Mouse (Mus musculus) embryonic facial prominence, embryonic 13.5 days (tissue): ENCODE measurements around the gene Bloc1s3. TPM values are rescaled to one million over a fixed set of nuclear protein-coding genes. Genes with fewer than 3 reads are reported as not detected.
"Not testable (repeated sequence)": the region's sequence is repeated elsewhere in the genome, so short reads cannot be mapped to it uniquely, and the experiment has no call there.

Experiments used
- ATAC-seq: fragments of 200-750 bp; cut with Nextera tagmentation; 2 replicates; pipeline ENCODE4 v1.8.0; 2017; ENCODE audit warnings: low read depth; ENCODE audit not compliant: insufficient number of reproducible peaks, insufficient read depth, low FRiP score, low TSS enrichment
- H3K27ac ChIP-seq: fragments of 300-500 bp; sonication (generic); 2 replicates; pipeline ENCODE4 v1.5.1; 2015; ENCODE audit warnings: moderate library complexity, mild to moderate bottlenecking, inconsistent platforms
- H3K27me3 ChIP-seq: fragments of 300-500 bp; sonication (generic); 2 replicates; pipeline ENCODE4 v1.6.1; 2015; ENCODE audit warnings: mild to moderate bottlenecking, inconsistent platforms
- H3K36me3 ChIP-seq: fragments of 300-500 bp; sonication (generic); 2 replicates; pipeline ENCODE4 v1.6.1; 2015; ENCODE audit warnings: mild to moderate bottlenecking, inconsistent platforms
- H3K4me1 ChIP-seq: fragments of 300-500 bp; sonication (generic); 2 replicates; pipeline ENCODE4 v1.6.1; 2015; ENCODE audit warnings: inconsistent platforms
- H3K4me2 ChIP-seq: fragments of 300-500 bp; sonication (generic); 2 replicates; pipeline ENCODE4 v1.6.1; 2015; ENCODE audit warnings: moderate library complexity, mild to moderate bottlenecking, inconsistent platforms
- H3K4me3 ChIP-seq: fragments of 300-500 bp; sonication (generic); 2 replicates; pipeline ENCODE4 v1.5.1; 2015; ENCODE audit warnings: mild to moderate bottlenecking, inconsistent platforms
- H3K9ac ChIP-seq: fragments of 300-500 bp; sonication (generic); 2 replicates; pipeline ENCODE4 v1.6.1; 2015; ENCODE audit warnings: mild to moderate bottlenecking, inconsistent platforms
- H3K9me3 ChIP-seq: fragments of 300-500 bp; sonication (generic); 2 replicates; pipeline ENCODE4 v1.6.1; 2016; ENCODE audit warnings: inconsistent platforms
- WGBS: fragments of 180-500 bp; shearing (Covaris S2); methylation state at CpG from one replicate; pipeline ENCODE4 v1.1.7; 2015; ENCODE audit warnings: mixed read lengths; 5-methylcytosine and 5-hydroxymethylcytosine counted together
- polyA plus RNA-seq: library from polyadenylated mRNA; unstranded; fragments of >200 nt; fragmentation: Nextera tagmentation; extraction: Ambion mirVana; gene quantifications from 2 replicates; pipeline ENCODE4 v1.2.1, GENCODE M21; 2015

Gene Bloc1s3
- polyA plus RNA-seq, 1 experiment from 2014 or later, result 2.3 TPM

DNA sequence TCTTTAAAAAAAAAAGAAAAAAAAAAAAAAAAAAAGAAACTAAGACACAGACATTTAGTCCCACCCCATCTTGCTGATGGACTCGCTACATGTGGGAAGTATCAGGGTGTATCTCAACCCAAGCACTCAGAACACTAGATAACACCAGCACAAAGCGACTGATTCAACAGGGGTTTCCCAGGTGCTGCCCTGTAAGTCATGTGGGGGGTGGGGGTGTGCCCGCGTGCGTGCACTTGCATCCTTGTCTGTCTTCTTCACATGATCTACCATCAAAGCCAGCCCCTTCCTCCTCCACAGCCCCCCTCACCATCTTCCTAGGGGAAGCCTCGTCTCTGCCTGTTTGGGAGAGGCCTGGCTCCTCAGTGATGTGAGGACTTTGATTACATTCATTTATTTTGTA lies 4.2 kb upstream of the Bloc1s3 start:
- Histone ChIP-seq H3K27ac (no peak overlapping the region), H3K9ac (no peak overlapping the region), H3K4me2 (no peak overlapping the region), H3K27me3 (peaks cover 14% of the 10 kb centered on the region), H3K9me3 (no peaks in the 10 kb centered on the region), H3K36me3 (no peaks in the 10 kb centered on the region; the same call in 1 of the 2 replicates), H3K4me3 (no peak overlapping the region), H3K4me1 (peaks cover 14% of the 10 kb centered on the region)
- no peak for ATAC-seq
- 80% methylated on average over 6 of the region's 6 CpGs for WGBS

GRCm38 (mm10) chr7:19511934-19512333 lies 3.8 kb upstream of the Bloc1s3 start:
- not testable (repeated sequence) for H3K36me3 ChIP-seq, ATAC-seq, H3K27ac ChIP-seq, H3K9ac ChIP-seq, H3K4me2 ChIP-seq, H3K4me3 ChIP-seq, H3K27me3 ChIP-seq, H3K9me3 ChIP-seq
- 85% methylated on average over 7 of the region's 7 CpGs for WGBS
- H3K4me1 ChIP-seq, result peaks cover 15% of the 10 kb centered on the region

GRCm38 (mm10) chr7:19509786-19510185 lies 1.6 kb upstream of the Bloc1s3 start:
- H3K4me2 ChIP-seq, result peak overlapping the region; percentile 96
- no peak overlapping the region for H3K9ac ChIP-seq
- ATAC-seq, result no peak
- peak overlapping the region; percentile 79 for H3K4me3 ChIP-seq
- H3K36me3 ChIP-seq, result no peaks in the 10 kb centered on the region; the same call in 1 of the 2 replicates
- no peak overlapping the region for H3K27ac ChIP-seq
- no peaks in the 10 kb centered on the region for H3K27me3 ChIP-seq
- no peaks in the 10 kb centered on the region for H3K9me3 ChIP-seq
- WGBS, result 95% methylated on average over 7 of the region's 7 CpGs
- peaks cover 22% of the 10 kb centered on the region for H3K4me1 ChIP-seq

DNA sequence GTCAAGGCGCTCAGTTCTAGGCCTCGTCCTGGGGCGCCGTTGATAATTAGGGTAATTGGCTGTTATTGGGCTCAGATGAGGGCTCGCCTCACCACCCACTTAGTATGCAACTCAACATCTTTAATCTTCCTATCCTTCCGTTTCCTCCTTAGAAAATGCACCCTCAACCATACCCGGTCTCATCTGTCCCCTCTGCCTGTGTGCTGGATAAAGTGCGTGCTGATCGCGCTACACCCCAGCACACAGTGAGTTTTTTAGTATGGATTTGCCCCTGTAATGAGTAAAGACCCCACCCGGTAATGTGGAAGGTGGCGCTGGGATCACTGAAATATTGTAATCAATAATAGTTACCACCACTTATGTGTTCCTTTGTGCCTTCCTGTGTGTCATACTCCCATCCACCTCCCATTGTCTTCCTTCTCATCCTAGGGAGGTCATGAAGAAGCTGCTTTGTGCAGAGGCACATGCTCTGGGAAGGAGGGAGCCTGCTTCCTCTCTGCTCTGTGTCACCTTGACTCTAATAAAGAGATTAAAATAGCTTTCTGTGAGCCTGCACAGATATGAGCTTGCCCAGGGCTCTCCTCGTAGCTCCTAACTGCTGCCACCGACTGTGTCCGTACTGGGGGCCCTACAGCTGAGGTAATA lies 879 bp upstream of the Bloc1s3 start:
- ATAC-seq, result no peak
- Histone ChIP-seq H3K27me3 (no peaks in the 10 kb centered on the region), H3K36me3 (no peaks in the 10 kb centered on the region; the same call in 1 of the 2 replicates), H3K9ac (peak overlapping the region; percentile 89), H3K4me2 (peak overlapping the region; percentile 96), H3K4me1 (peaks cover 22% of the 10 kb centered on the region), H3K27ac (peak overlapping the region; percentile 60; the same call in 1 of the 2 replicates), H3K9me3 (no peaks in the 10 kb centered on the region), H3K4me3 (peak overlapping the region; percentile 79)
- WGBS, result 9% methylated on average over 15 of the region's 15 CpGs

- Histone ChIP-seq H3K9me3 (no peaks in the 10 kb centered on the region), H3K27me3 (no peaks in the 10 kb centered on the region), H3K4me1 (peaks cover 22% of the 10 kb centered on the region), H3K4me3 (peak overlapping the region; percentile 79), H3K36me3 (no peaks in the 10 kb centered on the region; the same call in 1 of the 2 replicates), H3K27ac (peak overlapping the region; percentile 75), H3K4me2 (peak overlapping the region; percentile 96), H3K9ac (peak overlapping the region; percentile 89)
- ATAC-seq, result no peak
- WGBS, result 4% methylated on average over 18 of the region's 18 CpGs
Measured at GRCm38 (mm10) chr7:19507612-19507981, 570 bp downstream of the Bloc1s3 start.

GRCm38 (mm10) chr7:19506969-19507611 lies 1.1 kb downstream of the Bloc1s3 start:
- Histone ChIP-seq H3K4me1 (peaks cover 22% of the 10 kb centered on the region), H3K27ac (peak overlapping the region; percentile 75; the same call in 1 of the 2 replicates), H3K27me3 (no peaks in the 10 kb centered on the region), H3K9me3 (no peaks in the 10 kb centered on the region), H3K4me2 (peak overlapping the region; percentile 96), H3K9ac (peak overlapping the region; percentile 89), H3K4me3 (peak overlapping the region; percentile 79), H3K36me3 (no peaks in the 10 kb centered on the region; the same call in 1 of the 2 replicates)
- ATAC-seq, result no peak
- under 1% methylated on average over 71 of the region's 71 CpGs for WGBS

DNA sequence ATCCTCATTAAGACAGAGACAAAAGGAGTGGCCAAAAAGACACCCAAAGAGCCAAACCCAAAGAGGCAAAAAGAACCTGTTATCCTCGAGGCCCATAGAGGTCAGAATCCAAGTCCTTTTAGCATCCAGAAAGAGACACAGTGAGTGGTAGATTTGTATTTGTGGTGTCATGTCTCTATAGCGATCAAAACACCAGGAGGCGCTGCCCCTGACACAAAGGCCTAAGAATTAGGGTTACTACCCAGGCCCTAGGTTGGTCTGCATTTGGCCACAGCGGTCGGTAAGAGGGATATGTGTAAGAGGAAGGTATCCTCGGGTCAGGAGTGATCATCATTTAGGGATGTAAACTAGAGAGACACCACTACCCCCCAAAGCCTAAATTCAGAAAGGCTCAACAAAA lies 1.8 kb downstream of the Bloc1s3 start:
- H3K9me3 ChIP-seq, result no peaks in the 10 kb centered on the region
- no peaks in the 10 kb centered on the region; the same call in 1 of the 2 replicates for H3K36me3 ChIP-seq
- H3K9ac ChIP-seq, result peak overlapping the region; percentile 89; the same call in 1 of the 2 replicates
- H3K27ac ChIP-seq, result no peak overlapping the region
- H3K4me3 ChIP-seq, result peak overlapping the region; percentile 79
- H3K4me1 ChIP-seq, result peaks cover 22% of the 10 kb centered on the region
- no peaks in the 10 kb centered on the region for H3K27me3 ChIP-seq
- 29% methylated on average over 6 of the region's 6 CpGs for WGBS
- ATAC-seq, result no peak
- peak overlapping the region; percentile 96 for H3K4me2 ChIP-seq

GRCm38 (mm10) chr7:19503481-19504068 lies 4.6 kb downstream of the Bloc1s3 start:
- WGBS, result 40% methylated on average over 5 of the region's 5 CpGs
- H3K27me3 ChIP-seq, result no peaks in the 10 kb centered on the region
- ATAC-seq, result no peak
- peaks cover 13% of the 10 kb centered on the region for H3K4me1 ChIP-seq
- H3K27ac ChIP-seq, result no peak overlapping the region
- H3K4me3 ChIP-seq, result no peak overlapping the region
- no peak overlapping the region for H3K4me2 ChIP-seq
- H3K9me3 ChIP-seq, result no peaks in the 10 kb centered on the region
- no peak overlapping the region for H3K9ac ChIP-seq
- no peaks in the 10 kb centered on the region for H3K36me3 ChIP-seq

DNA sequence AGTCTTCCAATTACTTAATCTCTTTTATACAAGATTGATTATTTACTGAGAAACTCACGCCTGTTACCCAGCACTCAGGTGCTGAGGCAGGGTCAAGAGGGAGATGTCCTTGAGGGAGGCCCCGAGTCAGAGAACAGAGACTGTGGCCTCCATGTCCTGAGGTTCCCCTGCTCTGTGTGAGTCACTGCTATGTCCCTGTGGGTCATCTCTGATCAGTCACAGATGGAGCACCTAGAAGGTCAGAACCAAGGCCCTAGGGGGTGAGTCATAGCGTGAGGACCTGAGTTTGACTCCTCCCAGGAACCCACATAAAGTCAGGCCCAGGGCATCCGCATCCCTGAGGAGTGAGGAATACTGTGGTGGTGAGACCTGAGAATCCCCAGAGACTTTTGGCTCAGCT lies 6.5 kb downstream of the Bloc1s3 start:
- no peak overlapping the region for H3K27ac ChIP-seq
- peaks cover 6% of the 10 kb centered on the region; the same call in 1 of the 2 replicates for H3K4me1 ChIP-seq
- WGBS, result 57% methylated on average over 4 of the region's 4 CpGs
- H3K4me3 ChIP-seq, result no peak overlapping the region
- H3K9me3 ChIP-seq, result no peaks in the 10 kb centered on the region
- no peak for ATAC-seq
- no peaks in the 10 kb centered on the region for H3K27me3 ChIP-seq
- no peak overlapping the region for H3K9ac ChIP-seq
- H3K36me3 ChIP-seq, result no peaks in the 10 kb centered on the region
- H3K4me2 ChIP-seq, result no peak overlapping the region

GRCm38 (mm10) chr7:19500420-19501363 lies 7.5 kb downstream of the Bloc1s3 start:
- Histone ChIP-seq H3K27me3 (no peaks in the 10 kb centered on the region; the same call in 1 of the 2 replicates), H3K9me3 (no peaks in the 10 kb centered on the region), H3K4me2 (no peak overlapping the region), H3K36me3 (no peaks in the 10 kb centered on the region), H3K27ac (no peak overlapping the region), H3K9ac (no peak overlapping the region), H3K4me3 (no peak overlapping the region), H3K4me1 (peaks cover 3% of the 10 kb centered on the region; the same call in 1 of the 2 replicates)
- 64% methylated on average over 12 of the region's 12 CpGs for WGBS
- ATAC-seq, result no peak

DNA sequence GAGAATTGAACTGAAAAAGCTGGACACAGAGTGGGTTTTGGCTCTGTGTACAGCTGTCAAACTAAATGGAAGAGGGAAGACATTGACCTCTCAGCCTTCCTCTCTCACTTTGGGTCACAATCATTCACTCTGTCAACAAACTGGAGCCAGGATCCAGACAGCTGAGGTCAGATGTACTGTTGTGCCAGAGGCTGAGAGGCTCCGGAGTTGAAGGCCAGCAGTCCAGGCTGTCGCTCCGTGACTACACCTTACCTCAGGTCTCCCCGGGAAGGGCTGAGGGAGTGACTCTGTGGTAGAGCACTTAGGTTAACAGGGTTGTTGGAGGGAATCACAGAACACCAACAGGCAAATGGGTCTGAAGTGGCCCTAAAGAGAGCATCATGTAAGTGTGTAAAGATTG lies 9.8 kb downstream of the Bloc1s3 start:
- WGBS, result 75% methylated on average over 4 of the region's 4 CpGs
- Histone ChIP-seq H3K27ac (no peak overlapping the region), H3K9ac (no peak overlapping the region), H3K4me2 (no peak overlapping the region), H3K36me3 (no peaks in the 10 kb centered on the region), H3K27me3 (peaks cover 2% of the 10 kb centered on the region; the same call in 1 of the 2 replicates), H3K4me3 (no peak overlapping the region), H3K9me3 (no peaks in the 10 kb centered on the region), H3K4me1 (peaks cover 11% of the 10 kb centered on the region; the same call in 1 of the 2 replicates)
- no peak for ATAC-seq
